Mouse (Mus musculus) kidney, postnatal 14 days (tissue): ENCODE measurements around the gene Josd2.

Experiments used
- DNase-seq: peaks from one replicate; pipeline ENCODE4 v3.0.0; 2022; ENCODE audit warnings: mixed read lengths

Josd2 gene

DNA sequence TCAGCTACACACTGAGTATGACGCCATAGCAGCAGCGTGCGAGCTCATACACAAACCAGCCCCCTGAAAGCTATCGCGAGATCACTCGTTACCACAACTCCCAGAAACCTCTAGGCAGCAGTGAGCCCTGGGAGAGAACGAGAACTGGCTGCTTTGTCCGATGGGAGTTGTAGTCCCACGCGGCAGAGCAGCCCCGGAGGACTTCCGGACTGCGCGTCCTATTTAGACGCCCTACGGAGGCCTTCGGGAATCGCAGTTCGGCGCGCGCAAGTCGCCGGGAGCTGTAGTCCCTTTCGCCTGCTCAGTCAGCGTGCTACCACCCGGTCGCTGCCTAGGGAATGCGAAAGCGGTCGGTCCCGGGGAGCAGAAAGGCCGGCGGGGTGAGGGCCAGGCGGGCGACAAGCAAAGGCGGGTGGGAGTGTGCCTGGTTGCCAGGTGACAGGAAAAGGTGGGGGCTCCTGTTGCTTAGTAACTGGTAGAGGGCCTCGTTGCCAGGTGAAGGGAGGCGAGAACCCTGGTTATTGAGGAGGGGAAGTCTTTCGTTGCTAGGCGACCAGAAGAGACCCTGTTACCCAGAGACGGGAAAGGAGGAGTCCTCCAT is at the start of gene Josd2:
Gene Josd2, plus strand, starts transcription at position 170 of the 601 bp plus-strand sequence.
- peak; percentile 97 for DNase-seq

DNA sequence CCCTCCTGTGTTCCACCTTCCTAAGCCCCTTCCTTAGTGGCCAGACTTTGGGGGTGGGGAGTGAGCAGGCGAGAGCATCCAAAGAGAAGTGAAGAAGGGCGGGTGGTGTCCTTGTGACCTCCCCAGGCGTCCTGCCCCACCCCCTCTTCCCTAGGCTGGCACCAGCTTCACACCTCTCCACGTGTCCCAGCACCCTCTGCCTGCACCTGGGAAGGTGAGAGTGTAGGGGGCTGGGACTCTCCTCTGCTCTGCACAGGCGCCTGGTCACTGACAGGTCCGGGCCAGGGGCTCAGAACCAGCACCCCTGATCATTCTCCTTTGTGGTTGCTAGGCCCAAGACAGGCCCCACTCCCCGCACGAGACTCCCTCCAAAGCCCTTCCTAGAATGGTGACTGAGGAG is 40.1 kb upstream of the Josd2 start:
- no peak for DNase-seq

DNA sequence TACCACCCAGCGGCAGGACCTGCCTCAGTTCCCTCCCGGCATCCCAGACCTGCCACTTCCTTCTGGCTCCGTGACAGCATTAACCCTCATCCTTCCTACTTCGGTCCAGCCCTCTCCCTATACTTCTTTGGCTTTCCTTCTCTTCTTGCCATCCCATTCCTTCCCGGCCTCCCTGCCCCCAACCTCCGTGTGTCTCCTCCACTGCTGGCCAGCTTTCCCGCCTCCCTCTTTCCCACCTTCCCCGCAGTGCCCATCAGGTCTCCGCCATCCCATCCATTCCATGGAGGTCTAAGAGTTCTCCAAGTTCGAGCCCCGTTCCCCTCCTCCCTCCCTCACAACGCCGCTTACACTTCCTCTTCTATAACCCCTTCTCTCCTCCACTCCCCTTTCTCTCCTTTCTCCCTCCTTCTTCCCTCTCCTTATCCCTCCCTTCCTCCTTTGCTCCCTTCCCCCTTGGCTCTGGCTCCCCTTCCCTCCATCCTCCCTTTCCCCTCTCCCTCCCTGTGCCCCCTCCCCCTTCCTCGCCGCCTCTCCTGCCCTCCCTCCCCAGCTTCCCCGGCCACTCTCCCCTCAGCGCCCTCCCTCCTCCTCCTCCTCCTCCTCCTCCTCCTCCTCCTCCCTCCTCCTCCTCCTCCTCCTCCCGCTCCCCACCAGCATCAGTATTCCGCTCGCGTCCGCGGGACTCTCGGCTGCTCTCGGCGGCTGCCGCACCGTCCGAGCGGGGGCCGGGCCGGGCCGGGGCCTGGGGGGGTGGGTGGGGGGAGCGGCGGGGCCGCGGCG is 39.4 kb upstream of the Josd2 start:
- no peak for DNase-seq

GRCm38 (mm10) chr7:44428968-44429521 is 38.7 kb upstream of the Josd2 start, which contains the start of gene Lrrc4b:
TSS of gene Lrrc4b (plus strand) at chr7:44429018.
- no peak for DNase-seq

DNA sequence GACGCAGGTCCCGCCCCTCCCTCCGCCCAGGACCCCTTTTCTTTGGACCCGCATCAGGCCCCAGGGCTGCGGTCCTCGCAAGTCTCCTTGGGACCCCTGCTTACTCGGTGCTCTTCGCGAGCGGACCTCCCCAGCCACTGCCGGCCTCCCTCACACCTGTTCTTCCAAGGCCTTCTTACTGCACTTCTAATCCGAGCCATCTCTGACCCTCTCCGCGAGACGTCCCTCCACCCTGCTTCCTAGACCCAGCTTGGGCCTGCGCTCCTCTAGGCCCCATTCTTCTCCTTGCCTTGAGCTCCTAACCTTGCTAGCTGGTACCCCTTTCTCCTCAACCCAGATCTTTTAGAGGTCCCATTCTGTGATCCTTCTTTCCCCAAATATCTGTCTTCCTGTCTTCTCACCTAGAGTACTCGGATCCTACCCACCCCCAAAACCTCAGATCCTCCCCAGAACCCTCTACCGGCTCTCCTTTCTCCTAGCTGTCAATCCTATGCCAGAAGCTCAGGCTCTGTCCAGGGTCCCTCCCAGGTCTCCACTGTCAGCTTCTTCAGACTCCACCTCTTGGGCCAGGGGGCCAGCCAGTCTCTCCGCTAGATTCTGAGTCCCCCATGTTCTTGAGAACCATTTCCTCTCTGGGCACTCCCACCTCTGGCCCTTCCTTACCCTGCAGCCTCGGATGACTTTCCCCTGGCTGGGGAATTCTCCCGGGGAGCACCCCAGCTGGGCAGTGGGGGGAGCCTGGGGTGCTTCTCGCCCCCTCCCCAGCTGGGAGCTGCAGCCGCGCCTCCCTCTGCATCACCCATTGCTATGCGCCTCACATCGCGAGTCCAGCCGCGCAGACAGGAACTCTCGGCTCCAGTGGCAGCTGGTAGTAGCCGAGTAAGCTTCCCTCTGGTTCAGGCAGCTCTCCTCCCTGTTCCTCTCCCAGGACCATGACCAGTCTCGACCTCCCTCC is 38.0 kb upstream of the Josd2 start:
- DNase-seq = no peak

GRCm38 (mm10) chr7:44432550-44432949 is 35.2 kb upstream of the Josd2 start:
- no peak for DNase-seq

DNA sequence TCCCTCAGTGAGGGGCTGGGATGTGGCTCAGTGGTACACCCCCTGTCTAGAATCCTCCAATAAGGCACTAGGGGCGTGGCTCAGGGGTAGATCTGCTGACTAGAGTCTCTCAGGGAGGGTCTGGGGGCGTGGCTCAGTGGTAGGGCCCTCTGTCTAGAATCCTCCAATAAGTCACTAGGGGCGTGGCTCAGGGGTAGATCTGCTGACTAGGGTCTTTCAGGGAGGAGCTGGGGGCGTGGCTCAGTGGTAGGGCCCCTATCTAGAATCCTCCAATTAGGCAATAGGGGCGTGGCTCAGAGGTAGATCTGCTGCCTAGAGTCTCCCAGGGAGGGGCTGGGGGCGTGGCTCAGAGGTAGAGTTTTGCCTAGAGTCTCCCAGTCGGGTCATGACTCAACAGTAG is 34.4 kb upstream of the Josd2 start:
- no peak for DNase-seq

DNA sequence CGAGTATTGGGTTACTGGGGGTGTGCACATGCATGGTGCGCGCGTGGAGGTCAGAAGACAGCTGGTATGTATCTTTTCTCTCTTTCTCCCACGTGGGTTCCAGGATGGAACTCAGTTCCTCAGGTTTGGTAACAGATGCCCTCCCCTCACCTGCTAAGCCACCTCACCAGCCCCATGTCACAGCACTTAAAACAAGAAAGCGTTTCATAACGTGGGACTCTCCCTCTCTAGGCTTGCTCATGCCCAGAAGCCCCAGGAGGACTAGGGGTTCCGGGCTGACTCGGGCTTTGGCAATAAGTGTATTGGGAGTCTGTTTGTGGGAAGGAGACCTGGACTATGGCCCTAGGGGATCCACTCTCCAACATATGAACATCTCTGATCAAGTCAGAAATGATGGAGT is 33.7 kb upstream of the Josd2 start:
- no peak for DNase-seq

- no peak for DNase-seq
These were observed 32.0 kb upstream of the Josd2 start for GRCm38 (mm10) chr7:44435796-44436195.

- DNase-seq = no peak
These were observed 31.5 kb upstream of the Josd2 start for GRCm38 (mm10) chr7:44436267-44436666.

DNA sequence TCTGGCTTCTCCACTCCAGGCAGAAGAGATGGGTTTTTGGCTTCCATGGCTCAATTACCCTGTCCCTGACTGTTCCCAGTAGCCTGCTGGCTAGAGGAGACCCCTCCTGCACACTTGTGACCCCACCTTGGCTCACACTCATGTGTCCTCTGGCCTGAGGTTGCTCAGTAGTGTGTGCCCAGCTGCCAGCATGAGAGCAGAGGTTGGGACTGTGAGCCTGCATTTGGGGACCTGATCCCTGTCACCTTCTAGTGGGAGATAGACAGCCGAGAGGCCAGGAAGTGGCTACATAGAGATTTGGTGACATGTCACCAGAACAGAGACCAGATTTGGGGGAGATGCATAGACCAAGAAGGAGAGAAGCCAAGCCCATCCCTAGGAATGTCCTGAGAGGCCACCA is 30.6 kb upstream of the Josd2 start:
- DNase-seq = no peak

DNA sequence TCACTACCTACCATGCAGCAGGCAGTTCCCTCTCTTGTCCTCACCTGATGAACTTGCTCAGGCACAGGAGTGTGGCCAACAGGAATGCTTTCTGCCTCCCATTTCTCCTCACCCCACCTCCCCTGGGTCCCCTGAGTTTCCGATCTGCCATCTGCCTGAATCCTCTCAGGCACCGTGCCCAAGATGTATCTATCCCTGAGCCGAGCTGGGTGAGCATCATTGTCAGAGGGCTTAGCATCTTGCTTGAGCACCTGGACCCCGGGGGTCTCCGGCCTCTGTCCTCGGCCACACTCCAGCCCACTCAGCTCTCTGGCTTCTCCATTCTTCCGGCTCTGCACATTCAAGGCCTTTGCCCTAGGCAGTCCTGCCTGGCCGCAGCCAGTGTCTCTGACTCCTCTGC is 29.8 kb upstream of the Josd2 start:
- no peak for DNase-seq

DNA sequence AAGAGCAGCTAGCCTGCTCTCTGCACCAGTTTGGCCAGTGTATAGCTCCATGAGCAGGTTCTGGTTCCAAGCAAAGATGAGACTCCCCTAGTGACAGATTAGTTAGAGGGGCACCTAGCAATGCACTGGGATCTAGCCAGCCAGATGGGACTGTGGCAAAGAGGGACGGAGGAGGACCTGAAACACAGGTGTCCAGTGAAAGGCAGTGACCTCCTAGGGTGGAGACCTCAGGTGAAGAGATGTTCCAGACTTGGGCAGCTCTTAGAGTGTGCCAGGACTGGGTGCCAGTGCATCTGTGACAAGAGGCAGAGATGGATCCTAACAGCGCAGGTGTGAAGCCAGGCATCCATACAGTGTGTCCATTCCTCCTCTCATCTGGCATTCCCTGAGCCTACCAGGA is 28.1 kb upstream of the Josd2 start:
- DNase-seq = no peak

DNA sequence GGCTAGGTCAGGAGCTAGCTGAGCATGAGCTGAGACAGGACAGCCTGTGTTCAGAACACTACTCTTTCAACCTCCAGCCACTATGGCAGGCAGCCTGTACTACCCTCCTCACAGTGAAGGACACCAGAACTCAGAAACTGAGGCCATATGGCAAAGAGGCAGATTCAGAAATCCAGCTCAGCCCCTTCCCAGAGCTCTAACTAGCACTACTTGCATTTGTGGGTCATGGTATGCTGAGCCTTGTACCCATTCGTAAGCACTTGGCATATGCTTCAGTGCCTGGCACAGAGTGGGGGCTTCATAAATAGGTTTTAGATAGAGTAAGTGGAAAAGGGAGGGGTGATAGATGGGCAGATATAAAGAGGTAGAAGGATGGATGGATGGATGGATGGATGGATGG is 27.3 kb upstream of the Josd2 start:
- no peak for DNase-seq

DNA sequence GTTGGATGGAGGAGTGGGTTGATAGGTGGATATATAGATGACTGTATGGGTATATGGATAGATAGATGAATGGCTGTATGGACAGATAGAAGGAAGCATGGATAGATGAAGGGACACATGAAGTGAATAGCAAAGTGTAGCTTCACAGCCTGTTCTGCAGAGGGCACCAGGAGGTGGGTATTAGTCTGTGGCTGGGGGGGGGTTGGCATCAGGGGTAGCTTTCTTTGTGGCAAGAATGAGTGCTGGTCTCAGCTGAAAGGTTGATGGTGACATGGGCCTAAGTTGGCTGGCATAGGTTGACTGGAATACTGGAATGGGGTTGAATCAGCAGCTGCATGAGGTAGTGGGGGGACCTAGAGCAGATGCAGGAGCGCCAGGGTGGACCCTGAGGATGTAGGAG is 26.6 kb upstream of the Josd2 start:
- DNase-seq = no peak

DNA sequence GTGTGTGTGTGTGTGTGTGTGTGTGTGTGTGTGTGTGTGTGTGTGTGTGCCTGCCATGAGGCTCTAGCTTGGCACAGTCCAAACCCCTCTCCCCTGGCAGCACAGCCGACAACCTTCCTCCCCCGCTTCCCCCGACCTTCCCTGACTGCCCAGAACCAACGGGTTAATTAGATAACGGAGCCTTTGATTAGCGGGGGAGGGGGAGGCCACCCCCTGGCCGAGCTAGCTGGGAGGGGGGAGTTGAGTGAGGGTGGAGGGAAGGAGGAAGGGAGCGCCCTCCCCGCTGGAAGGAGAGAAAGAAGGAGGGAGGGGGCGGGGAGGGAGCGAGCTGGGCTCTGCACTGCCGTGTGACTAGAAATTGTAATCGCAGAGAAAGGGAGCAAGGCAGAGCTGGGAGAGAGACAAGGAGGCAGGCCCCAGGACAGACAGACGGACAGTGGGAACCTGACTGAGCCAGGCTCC is 26.1 kb upstream of the Josd2 start:
- DNase-seq = no peak

- no peak for DNase-seq
These were observed 25.4 kb upstream of the Josd2 start for GRCm38 (mm10) chr7:44442407-44442821.

GRCm38 (mm10) chr7:44443268-44444173 is 24.3 kb upstream of the Josd2 start:
- no peak for DNase-seq

GRCm38 (mm10) chr7:44444886-44445527 is 22.8 kb upstream of the Josd2 start:
- DNase-seq = no peak

DNA sequence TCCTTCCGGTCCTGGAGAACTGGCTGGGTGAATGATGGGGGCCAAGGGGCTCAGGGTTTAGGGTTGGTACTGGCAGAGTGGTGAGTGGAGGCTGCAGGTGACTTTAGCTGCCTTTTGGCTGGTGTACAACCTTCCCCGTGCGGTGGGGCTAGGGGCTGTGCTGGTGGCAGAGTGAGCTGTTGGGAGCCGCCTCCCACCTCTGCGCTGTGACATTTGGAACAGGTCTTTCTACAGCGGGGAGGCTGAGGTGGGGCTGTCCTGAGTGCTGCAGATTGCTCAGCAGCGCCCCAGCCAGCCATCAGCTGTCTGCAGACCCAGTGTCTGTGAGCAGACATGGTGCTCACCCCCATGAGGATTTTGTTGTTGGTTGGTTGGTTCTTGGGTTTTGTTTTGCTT is 22.3 kb upstream of the Josd2 start:
- no peak for DNase-seq
